Mouse (Mus musculus) subcutaneous adipose tissue, adult 2 months (tissue): ENCODE data around the gene F11. TPM values are rescaled to one million over a fixed set of nuclear protein-coding genes. Genes with fewer than 3 reads are reported as not detected.

Experiments used
- polyA plus RNA-seq: library from polyadenylated mRNA; depleted of rRNA; stranded (reverse); fragments of >200 nt; gene quantifications from 2 replicates; pipeline ENCODE4 v1.2.3, GENCODE M21; 2012; ENCODE audit warnings: low replicate concordance; rRNA removed

Gene F11
- not detected in 2 replicates for polyA plus RNA-seq

DNA sequence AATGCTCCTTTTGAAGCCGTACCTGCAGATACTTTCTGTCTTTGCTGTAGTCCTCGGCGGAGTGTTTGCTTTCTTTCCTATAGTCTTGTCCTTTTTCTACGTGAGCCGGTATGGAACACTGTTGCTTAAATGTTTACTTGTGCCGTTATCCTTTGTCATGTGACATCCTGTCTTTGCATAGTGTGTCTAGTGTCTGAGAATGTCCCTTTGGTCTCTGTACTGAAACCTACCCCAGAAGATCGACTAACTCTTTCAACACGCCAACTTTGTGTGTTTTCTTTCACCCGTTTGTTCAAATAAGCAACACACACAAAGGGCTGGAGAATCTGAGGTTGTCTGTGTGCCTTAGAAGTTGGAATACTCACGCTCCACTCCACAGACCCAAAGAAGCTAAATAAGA lies at the start of gene F11:
F11 (minus strand) TSS at position 112 of the 400 bp plus-strand sequence.

DNA sequence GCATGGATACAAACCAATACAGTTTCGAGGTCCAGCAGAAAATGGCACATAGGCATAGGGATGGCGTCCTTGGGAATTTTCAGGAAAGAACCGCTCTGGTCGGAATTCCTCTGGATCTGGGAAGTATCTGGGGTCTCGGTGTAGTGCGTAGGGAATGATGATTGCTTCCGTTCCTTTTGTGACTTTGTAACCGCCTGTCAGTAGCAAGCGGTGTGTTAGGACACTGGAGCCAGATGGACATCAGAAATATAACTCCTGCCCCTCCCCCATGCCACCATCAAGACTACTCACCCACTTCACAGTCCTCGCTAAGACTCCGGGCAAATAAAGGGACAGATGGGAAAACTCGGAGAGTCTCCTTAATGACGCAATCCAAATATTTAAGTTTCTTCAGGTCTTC lies 46.5 kb upstream of the F11 start, which contains the start of gene Gm45753:
Gm45753 (minus strand) TSS at position 101 of the 400 bp plus-strand sequence.

DNA sequence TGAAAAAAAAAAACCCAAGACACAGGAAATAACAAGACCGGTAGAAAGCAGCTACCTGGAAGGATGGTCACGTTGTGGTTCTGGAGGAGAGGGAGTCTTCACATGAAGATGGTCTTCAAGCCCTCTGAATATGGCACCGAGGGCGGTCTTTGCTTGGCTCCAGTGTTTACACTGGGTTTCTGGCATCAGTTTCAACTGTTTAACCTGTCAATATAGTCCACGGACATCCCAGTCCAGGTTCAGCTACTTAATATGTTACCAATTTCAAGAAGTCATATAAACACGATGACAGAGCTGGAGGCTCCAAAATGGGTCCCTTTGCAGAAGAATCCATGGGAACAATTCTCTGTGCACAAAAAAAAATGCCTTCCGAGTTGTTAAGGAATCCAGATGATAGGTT lies 32.9 kb upstream of the F11 start, which contains the start of gene Klkb1:
Klkb1 (minus strand) TSS at position 173 of the 400 bp plus-strand sequence.

Other genes with a start within 250 kb of the F11 start
- gene Mtnr1a, start 192.9 kb downstream of the F11 start, polyA plus RNA-seq, result not detected in 2 replicates
- 0.12 and 0.13 TPM in 2 replicates for gene Klkb1, start 32.8 kb upstream of the F11 start, polyA plus RNA-seq
- gene Gm45753, start 46.4 kb upstream of the F11 start, polyA plus RNA-seq, result not detected in 2 replicates
- 7.5 and 20.2 TPM in 2 replicates for gene Cyp4v3, start 71.2 kb upstream of the F11 start, polyA plus RNA-seq
- gene Fam149a, start 120.3 kb upstream of the F11 start, polyA plus RNA-seq, result 10.9 and 13.6 TPM in 2 replicates
- 7.1 and 8.5 TPM in 2 replicates for gene Tlr3, start 149.0 kb upstream of the F11 start, polyA plus RNA-seq
- gene Sorbs2, start 245.8 kb upstream of the F11 start, polyA plus RNA-seq, result 19.5 and 46.8 TPM in 2 replicates